Mouse (Mus musculus): ENCODE data around the gene Cyp4f39. TPM values are rescaled to one million over a fixed set of nuclear protein-coding genes. Genes with fewer than 3 reads are reported as not detected.

Gene Cyp4f39
- not detected in 2 replicates for polyA plus RNA-seq (2012)

GRCm38 (mm10) chr17:32452482-32452881, at the start of gene Cyp4f39:
TSS of gene Cyp4f39 (plus strand) at chr17:32452723.
- TF ChIP-seq GATA1 (IDR thresholded peaks at IDR 0.05; ENCODE audit: low read length), result no peak

GRCm38 (mm10) chr17:32402779-32403157, 49.8 kb upstream of the Cyp4f39 start:
- TF ChIP-seq GATA1 (IDR thresholded peaks at IDR 0.05; ENCODE audit: low read length), result no peak

GRCm38 (mm10) chr17:32403417-32403816, 49.1 kb upstream of the Cyp4f39 start, which contains the start of gene Rasal3:
TSS of gene Rasal3 (minus strand) at chr17:32403583.
- TF ChIP-seq GATA1 (IDR thresholded peaks at IDR 0.05; ENCODE audit: low read length), result no peak

- TF ChIP-seq GATA1 (IDR thresholded peaks at IDR 0.05; ENCODE audit: low read length), result no peak
Observed at GRCm38 (mm10) chr17:32411898-32412297, 40.6 kb upstream of the Cyp4f39 start.

- no peak for TF ChIP-seq GATA1 (IDR thresholded peaks at IDR 0.05; ENCODE audit: low read length)
Observed at GRCm38 (mm10) chr17:32415417-32416020, 37.0 kb upstream of the Cyp4f39 start.

DNA sequence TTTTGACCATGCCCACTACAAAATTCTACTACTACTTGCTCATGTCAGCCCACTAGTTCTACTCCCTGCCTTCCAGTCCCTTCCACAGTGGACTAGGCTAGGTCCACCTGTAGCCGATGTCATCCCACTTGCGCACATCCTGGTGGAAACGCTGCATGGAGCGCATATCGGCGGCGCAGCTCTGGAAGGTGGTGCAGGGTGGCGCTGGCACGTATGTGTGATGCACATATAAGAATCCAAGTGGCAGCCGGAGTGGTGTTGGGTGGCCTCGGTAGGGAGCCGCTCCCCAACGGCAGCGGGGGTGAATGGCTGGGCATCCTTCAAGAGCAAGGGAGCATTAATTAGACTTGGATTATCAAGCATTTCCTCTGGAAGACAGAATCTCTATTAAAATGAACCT, 35.8 kb upstream of the Cyp4f39 start:
- TF ChIP-seq GATA1 (IDR thresholded peaks at IDR 0.05; ENCODE audit: low read length), result no peak

DNA sequence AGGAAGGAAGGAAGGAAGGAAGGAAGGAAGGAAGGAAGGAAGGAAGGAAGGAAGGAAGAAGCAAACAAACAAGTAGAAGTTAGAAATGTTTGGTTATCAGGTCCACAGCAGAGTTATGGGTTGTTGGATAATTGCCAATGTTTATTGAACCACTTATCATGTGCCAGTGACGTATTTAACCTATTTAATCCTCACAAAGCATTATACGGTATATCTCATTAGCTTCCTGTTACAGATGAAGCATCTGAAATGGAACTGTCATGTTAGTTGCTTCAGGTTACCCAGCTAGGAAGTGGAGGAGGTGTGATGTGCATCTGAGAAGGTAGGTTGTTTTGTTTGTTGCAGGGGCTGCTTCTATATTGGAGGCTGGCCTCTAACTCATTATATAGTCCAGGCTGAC, 32.5 kb upstream of the Cyp4f39 start:
- no peak for TF ChIP-seq GATA1 (IDR thresholded peaks at IDR 0.05; ENCODE audit: low read length)

- TF ChIP-seq GATA1 (IDR thresholded peaks at IDR 0.05; ENCODE audit: low read length), result no peak
Observed at GRCm38 (mm10) chr17:32420781-32421180, 31.7 kb upstream of the Cyp4f39 start.

GRCm38 (mm10) chr17:32424034-32424433, 28.5 kb upstream of the Cyp4f39 start, which contains the start of gene Pglyrp2:
TSS of gene Pglyrp2 (minus strand) at chr17:32424167.
- no peak for TF ChIP-seq GATA1 (IDR thresholded peaks at IDR 0.05; ENCODE audit: low read length)

- TF ChIP-seq GATA1 (IDR thresholded peaks at IDR 0.05; ENCODE audit: low read length), result no peak
Observed at GRCm38 (mm10) chr17:32426610-32427009, 25.9 kb upstream of the Cyp4f39 start.

DNA sequence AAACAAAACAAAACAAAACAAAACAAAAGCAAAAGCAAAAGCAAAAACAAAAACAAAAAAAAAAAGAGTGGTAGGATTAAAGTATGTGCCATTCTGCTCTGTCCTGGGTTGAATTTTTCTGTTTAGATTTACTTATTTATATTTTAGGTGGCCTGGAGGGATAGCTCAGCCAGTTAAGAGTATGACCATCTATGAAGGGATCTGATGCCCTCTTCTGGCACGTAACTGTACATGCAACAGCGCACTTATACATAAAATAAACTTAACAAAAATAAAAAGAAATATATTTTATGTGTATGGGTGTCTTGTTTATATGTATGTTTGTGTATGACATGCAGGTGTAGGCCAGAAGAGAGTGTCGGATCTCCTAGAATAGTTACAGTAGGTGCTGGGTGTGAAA, 20.6 kb upstream of the Cyp4f39 start:
- TF ChIP-seq GATA1 (IDR thresholded peaks at IDR 0.05; ENCODE audit: low read length), result no peak

- no peak for TF ChIP-seq GATA1 (IDR thresholded peaks at IDR 0.05; ENCODE audit: low read length)
Observed at GRCm38 (mm10) chr17:32434324-32434723, 18.2 kb upstream of the Cyp4f39 start.

GRCm38 (mm10) chr17:32435151-32435550, 17.4 kb upstream of the Cyp4f39 start:
- no peak for TF ChIP-seq GATA1 (IDR thresholded peaks at IDR 0.05; ENCODE audit: low read length)

GRCm38 (mm10) chr17:32437106-32437505, 15.4 kb upstream of the Cyp4f39 start:
- no peak for TF ChIP-seq GATA1 (IDR thresholded peaks at IDR 0.05; ENCODE audit: low read length)

GRCm38 (mm10) chr17:32443245-32443644, 9.3 kb upstream of the Cyp4f39 start:
- TF ChIP-seq GATA1 (IDR thresholded peaks at IDR 0.05; ENCODE audit: low read length), result no peak

DNA sequence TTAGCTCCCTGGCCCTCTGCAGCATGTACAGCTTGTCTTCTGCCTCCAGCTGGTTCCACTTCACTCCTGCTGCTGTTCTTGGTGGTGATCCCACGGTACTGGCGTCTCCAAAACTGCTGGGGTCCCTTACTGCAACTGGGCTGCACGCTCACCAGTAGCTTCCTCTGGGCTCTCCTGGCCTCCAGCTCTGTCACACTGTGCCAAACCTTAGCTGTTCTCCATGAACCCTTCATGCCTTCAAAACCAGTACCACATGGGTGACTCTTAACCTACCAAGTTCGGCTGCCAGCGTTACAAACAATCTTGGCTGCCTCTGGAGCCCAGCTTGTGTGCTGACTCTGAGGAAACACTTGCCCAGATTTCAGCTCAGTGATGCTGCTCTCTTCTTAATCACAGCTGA, 7.5 kb upstream of the Cyp4f39 start:
- TF ChIP-seq GATA1 (IDR thresholded peaks at IDR 0.05; ENCODE audit: low read length), result no peak

DNA sequence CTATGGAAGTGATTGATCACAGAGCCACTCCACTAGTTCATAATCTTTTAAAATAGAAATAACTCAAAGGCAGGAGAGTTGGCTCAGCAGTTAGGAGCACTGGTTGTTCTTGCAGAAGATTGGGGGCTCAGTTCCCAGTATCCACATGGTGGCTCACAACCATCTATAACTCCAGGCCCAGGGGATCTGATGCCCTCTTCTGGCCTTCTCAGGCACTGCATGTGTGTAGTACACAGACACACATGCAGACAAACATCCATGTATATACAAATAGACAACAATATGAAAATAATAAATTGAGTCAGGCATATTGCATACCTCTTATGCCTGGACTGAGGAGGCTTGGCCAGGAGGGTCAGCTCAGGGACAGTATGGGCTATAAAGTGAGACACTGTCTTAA, 5.3 kb upstream of the Cyp4f39 start:
- no peak for TF ChIP-seq GATA1 (IDR thresholded peaks at IDR 0.05; ENCODE audit: low read length)

- no peak for TF ChIP-seq GATA1 (IDR thresholded peaks at IDR 0.05; ENCODE audit: low read length)
Observed at GRCm38 (mm10) chr17:32449042-32449441, 3.5 kb upstream of the Cyp4f39 start.
